Mouse (Mus musculus): Measurements from ENCODE around the gene Odf3l2. TPM values are rescaled to one million over a fixed set of nuclear protein-coding genes. Genes with fewer than 3 reads are reported as not detected.

Gene Odf3l2
- total RNA-seq, 2 experiments from 2014 or later = not detected

GRCm38 (mm10) chr10:79636287-79636686, 9.3 kb downstream of the Odf3l2 start:
- no peak for ATAC-seq (replicated peaks; ENCODE audit: low FRiP score, poor library complexity, severe bottlenecking)

- ATAC-seq (replicated peaks; ENCODE audit: low FRiP score, poor library complexity, severe bottlenecking) = no peak
Observed at GRCm38 (mm10) chr10:79633006-79633777, 12.3 kb downstream of the Odf3l2 start.

DNA sequence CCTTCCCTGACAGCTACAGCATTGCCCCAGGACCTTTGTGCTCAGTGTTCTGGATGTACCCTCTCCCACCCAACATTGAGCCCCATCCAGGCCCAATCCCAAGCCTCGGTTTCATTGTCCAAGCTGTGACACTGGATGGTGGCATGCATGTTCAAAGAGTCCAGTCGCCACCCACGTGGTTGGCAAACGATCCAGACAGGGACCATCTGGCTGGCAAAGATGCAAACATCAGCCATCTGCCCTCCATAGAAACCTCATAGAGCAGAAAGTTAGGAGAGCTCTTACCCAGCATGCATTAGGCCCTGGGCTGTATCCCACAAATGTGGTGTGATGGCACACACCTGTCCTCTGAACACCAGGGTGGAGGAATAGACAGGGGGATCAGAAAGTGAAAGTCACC, 14.1 kb downstream of the Odf3l2 start:
- no peak for ATAC-seq (replicated peaks; ENCODE audit: low FRiP score, poor library complexity, severe bottlenecking)

- ATAC-seq (replicated peaks; ENCODE audit: low FRiP score, poor library complexity, severe bottlenecking) = no peak
Observed at GRCm38 (mm10) chr10:79628377-79628776, 17.2 kb downstream of the Odf3l2 start.

GRCm38 (mm10) chr10:79626156-79626555, 19.4 kb downstream of the Odf3l2 start:
- no peak for ATAC-seq (replicated peaks; ENCODE audit: low FRiP score, poor library complexity, severe bottlenecking)

- ATAC-seq (replicated peaks; ENCODE audit: low FRiP score, poor library complexity, severe bottlenecking) = no peak
Observed at GRCm38 (mm10) chr10:79625398-79625797, 20.1 kb downstream of the Odf3l2 start.

GRCm38 (mm10) chr10:79623950-79624349, 21.6 kb downstream of the Odf3l2 start:
- no peak for ATAC-seq (replicated peaks; ENCODE audit: low FRiP score, poor library complexity, severe bottlenecking)

DNA sequence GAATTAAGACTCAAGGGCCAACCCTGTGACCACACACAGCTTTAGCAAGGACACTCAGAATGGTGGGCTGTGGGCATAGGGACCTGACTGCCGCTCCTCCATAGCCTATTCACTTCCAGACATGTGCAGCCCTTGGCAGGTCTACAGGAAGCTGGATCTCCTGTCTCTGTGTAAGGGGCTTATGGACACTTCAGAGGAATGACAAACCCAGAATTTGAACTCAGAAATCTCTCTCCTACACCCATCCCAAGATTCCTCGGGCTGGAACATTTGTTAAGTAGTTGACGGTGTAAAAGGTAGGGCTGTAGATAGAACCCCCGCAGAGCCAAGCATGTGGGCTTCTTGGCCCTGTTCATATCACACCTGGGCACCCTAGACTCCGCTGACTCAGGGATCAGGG, 29.2 kb downstream of the Odf3l2 start:
- no peak for ATAC-seq (replicated peaks; ENCODE audit: low FRiP score, poor library complexity, severe bottlenecking)

- ATAC-seq (replicated peaks; ENCODE audit: low FRiP score, poor library complexity, severe bottlenecking) = no peak
Observed at GRCm38 (mm10) chr10:79615860-79616259, 29.7 kb downstream of the Odf3l2 start.

DNA sequence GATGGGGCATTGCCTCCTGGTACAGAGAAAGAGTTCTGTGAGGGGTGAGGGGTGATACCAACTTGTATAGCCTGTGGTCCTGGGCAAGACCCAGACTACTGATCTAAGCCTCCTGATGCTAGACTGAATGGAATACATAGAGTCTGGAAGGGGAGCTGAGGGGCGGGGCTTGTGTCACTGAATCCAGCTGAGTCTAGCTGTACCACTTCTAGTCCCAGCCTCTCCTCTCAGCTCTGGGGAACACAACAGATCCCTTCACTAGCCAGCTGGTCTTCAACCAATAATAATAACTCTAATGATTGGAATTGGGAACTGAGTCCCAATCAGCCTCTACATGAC, 31.3 kb downstream of the Odf3l2 start:
- no peak for ATAC-seq (replicated peaks; ENCODE audit: low FRiP score, poor library complexity, severe bottlenecking)

- no peak; the same call in 1 of the 2 replicates for ATAC-seq (replicated peaks; ENCODE audit: low FRiP score, poor library complexity, severe bottlenecking)
Observed at GRCm38 (mm10) chr10:79613578-79614304, 31.8 kb downstream of the Odf3l2 start, which contains the start of gene C2cd4c. Gene C2cd4c (minus strand): TSS chr10:79614025.

DNA sequence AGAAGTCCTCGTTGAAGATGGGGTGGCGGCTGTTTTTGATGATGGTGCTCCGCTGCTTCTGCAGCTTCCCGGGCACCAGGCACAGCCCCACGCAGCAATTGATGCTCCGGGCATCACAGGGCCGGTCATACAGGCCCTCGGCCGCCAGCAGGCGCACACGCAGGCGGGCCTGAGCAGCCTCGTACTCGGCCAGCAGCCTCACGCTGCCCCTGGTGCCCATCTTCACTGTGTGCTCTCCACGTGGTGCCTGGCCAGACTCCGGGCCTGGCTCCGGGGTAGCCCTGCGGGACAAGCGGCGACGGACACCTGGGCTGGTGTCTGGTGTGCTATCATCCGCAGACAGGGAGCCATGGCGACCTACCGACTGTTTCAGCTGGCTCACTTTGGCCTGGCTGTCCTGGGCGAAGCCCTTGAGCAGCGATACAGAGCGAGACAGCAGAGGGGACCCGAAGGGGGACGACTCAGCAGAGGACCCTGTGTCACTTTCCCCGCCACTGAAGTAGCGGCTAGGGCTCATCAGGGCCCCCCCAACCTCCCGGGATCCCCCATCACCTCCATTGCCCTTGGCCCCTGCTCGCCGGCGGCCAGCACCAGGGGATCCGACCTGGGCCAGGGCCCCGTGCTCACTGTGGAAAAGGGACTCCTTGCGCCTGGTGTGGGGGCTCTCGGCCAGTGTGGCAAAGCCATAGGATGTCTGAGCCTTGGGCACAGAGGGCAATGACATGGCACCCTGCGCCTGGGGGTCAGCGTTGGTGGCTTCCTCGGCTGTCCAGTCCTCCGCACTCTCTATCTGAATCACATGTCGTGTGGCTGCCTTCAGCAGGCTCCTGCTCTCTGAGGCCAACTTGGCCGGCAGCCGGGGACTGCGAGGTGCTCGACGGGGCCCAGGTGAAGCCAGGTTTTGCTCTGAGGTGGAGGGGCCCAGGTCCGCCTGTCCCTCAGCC, 33.1 kb downstream of the Odf3l2 start:
- no peak for ATAC-seq (replicated peaks; ENCODE audit: low FRiP score, poor library complexity, severe bottlenecking)

DNA sequence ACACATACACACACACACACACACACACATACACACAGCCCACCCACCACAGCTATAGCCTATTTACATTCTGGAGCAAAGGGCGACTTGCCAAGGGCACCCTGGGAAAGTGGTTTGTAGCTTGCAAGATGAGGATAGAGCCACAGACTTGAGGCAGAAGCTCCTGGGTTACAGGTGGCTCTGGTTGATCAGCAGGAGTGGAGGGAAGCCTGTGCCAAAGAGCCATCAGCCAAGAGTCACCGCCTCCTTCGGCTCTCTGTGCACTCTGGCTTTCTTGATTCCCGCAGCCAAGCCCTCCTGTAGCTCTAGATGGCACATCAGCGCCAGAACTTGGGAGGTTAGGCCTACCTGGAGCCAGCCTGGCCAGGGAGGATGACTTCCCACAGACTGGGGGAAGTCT, 34.2 kb downstream of the Odf3l2 start:
- ATAC-seq (replicated peaks; ENCODE audit: low FRiP score, poor library complexity, severe bottlenecking) = no peak

DNA sequence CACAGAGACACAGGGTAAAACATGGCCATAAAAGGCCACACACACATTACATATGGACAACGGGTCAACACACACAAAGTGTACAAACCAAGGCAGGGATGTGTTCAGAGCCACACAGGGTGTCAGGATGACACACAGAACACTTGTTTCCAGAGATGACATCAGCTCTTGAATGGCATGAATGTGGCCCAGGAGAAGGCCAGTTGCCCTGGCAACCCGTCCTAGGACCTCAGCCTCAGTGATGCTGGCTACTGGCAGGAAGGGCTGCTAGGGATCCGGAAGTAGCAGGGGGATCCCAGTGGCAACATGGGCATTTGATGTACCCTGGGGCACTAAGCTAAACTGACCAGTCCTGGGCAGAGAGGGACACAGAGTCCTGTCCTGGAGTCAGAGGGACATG, 36.3 kb downstream of the Odf3l2 start:
- no peak for ATAC-seq (replicated peaks; ENCODE audit: low FRiP score, poor library complexity, severe bottlenecking)

GRCm38 (mm10) chr10:79607892-79608291, 37.6 kb downstream of the Odf3l2 start:
- ATAC-seq (replicated peaks; ENCODE audit: low FRiP score, poor library complexity, severe bottlenecking) = no peak

DNA sequence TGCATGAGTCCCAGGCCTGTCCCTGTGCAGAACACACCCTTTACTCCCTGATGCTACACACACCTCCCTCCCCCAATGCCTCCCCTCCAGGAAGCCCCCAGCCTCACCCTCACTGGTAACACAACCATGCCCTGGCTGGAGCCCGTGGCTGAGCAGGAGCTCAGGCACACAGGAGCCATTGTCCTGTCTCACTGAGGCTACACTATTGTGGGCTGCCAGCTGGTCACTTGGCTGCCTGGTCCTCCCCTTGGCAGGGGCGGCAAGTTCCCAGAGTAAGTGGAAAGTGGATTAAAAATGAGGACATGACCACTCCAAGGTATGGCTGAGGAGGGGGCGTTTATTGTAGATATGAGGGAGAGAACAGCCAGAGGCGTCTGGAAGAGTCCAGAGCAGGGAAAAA, 39.0 kb downstream of the Odf3l2 start:
- ATAC-seq (replicated peaks; ENCODE audit: low FRiP score, poor library complexity, severe bottlenecking) = no peak

DNA sequence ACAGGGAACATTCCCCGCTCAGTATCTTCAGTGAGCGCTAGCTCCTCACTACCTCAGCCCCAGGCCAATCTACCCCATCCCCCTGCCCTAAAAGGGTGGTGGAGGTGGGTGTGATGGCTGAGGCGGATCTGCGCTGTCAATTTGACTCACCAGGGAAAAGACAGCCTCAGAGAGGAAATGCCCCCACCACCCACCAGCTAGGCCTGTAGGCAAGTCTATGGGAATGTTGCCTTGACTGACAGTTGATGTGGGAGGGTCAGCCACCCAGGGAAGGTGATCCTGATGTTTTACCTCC, 47.7 kb downstream of the Odf3l2 start:
- ATAC-seq (replicated peaks; ENCODE audit: low FRiP score, poor library complexity, severe bottlenecking) = no peak

- ATAC-seq (replicated peaks; ENCODE audit: low FRiP score, poor library complexity, severe bottlenecking) = no peak
Observed at GRCm38 (mm10) chr10:79597051-79597935, 48.2 kb downstream of the Odf3l2 start.

DNA sequence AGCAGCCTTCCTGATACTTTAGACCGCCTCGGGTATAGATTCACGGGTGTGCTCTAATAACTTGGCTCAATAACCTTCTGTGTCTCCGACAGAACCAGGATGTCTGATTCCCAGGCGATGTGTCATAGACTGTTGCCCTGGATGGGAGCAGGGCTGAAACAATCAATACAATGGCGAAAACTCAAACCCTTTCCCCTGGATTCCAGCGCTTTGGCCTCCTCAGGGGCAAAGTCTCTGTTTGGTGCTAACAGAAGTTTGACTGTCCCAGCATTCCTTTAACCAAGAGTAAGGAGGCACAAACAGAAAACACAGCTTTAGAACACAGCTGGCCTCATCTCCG, 50.0 kb downstream of the Odf3l2 start:
- ATAC-seq (replicated peaks; ENCODE audit: low FRiP score, poor library complexity, severe bottlenecking) = no peak

Data from erythroid progenitor cell, adult 5-6 weeks (primary cell).